Mouse (Mus musculus): ENCODE measurements around the gene Car11.

Car11 gene

GRCm38 (mm10) chr7:45689800-45690199 lies 9.8 kb upstream of the Car11 start:
- no peak for DNase-seq (ENCODE audit: low spot score in 2 of 2)

DNA sequence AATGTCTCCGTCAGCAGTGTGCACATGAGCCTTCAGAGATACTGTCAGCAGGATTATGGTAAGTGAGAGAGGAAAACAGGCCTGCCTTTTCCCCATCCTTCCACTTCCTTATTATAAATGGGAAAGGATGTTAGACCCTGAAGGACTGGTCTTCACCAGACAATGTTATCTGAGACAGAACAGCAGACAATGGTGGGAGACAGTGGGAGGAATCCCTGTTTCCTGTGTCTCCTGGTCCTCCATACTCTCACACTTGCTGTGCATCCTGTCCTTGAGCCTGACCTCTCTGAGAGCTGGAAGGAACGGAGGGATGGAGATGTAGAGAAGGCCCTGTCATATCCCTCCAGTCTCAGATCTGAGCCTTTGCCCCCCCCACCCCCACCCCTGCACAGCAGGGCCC lies 7.3 kb upstream of the Car11 start:
- no peak for DNase-seq (ENCODE audit: low spot score in 2 of 2)

DNA sequence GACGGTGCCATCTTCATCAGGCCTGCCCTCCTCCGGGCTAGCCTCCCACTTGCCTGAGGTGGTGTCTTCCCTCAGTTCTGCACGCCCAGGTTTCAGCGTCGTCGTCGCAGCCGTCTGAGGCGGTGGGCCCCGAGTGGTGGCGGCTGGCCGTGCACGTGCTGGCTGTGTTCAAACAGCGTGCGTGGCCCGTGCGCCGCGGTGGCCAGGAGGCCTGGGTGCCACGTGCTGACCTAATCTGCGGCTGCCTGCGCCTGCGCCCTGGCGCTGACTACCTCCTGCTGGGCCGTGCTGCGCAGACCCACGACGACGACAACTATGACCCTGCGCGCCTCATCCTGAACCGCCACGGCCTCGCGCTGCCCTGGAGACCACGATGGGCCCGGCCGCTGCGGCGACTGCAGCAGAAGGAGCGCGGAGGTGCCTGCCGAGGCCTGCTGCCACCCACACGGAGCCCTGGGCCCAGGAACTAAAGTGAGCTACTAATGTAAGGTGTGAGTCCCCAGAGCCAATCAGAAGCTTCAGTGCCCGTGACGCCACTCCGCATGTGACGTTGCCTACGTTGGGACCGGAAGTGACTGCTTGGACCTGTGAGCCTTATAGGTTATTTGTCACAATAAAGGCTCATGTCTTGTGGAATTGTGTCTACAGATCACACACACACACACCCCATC lies 5.6 kb upstream of the Car11 start, which contains the start of gene Sec1:
Gene Sec1, minus strand, starts transcription at position 482 of the 671 bp plus-strand sequence.
- no peak for DNase-seq (ENCODE audit: low spot score in 2 of 2)

DNA sequence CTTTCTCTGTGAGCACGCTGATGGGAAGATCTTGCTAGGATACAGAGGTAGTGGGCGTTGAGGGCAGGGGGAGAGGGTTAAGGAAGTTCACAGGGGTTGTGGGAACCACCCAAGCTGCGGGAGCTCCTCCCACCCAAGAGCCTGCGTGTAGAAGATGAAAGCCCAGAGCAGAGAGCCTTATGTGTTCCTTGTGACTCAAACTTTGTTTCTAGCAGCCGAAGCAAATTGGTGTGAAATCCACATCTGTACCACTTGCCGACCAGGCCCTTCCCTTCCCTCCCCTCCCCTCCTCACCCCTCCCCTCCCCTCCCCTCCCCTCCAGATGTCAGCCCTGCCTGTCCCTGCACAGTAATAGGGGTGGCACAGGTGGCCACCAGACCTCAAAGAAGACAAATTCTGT lies 4.5 kb upstream of the Car11 start:
- no peak for DNase-seq (ENCODE audit: low spot score in 2 of 2)

DNA sequence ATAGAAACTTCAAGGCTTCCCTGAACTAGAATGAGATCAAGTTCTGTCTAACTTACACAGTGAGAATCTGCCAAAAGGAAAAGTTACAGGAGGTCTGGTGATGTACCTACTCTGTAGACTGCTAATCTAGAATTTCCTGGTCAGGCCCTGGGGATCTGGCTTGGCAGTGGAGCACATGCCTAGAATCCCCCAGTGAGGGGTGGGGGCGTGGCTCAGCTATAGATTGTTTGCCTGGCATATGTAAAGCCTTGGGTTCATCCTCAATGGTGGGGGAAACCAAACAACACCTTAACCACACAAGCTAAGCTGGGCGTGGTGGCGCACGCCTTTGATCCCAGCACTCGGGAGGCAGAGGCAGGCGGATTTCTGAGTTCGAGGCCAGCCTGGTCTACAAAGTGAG lies 1.7 kb upstream of the Car11 start:
- no peak for DNase-seq (ENCODE audit: low spot score in 2 of 2)

- DNase-seq (ENCODE audit: low spot score in 2 of 2): peak in 1 of 2 experiments; percentile 75
These were observed 815 bp downstream of the Car11 start for GRCm38 (mm10) chr7:45700301-45701015.

- DNase-seq (ENCODE audit: low spot score in 2 of 2): no peak
These were observed 1.4 kb downstream of the Car11 start for GRCm38 (mm10) chr7:45701072-45701471.

DNA sequence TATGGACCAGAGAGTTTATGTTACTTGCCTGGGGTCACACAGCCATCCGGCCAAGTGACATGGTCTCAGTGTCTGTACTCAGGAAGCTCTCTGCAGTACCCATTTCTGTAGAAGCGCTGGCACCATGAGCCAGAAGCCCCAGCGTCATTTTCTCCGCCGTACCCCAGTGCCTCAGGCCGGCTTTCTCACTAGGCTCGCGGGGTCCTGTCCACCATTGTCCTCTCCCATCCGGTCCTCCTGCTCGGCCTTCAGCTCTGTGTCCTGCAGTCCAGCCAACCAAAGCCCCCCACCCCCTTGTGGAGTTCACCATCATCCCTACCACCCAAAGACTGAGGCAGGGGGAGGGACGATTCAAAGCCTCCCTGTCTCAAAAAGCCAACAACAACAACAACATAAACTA lies 2.0 kb downstream of the Car11 start:
- no peak for DNase-seq (ENCODE audit: low spot score in 2 of 2)

GRCm38 (mm10) chr7:45702316-45702715 lies 2.7 kb downstream of the Car11 start:
- DNase-seq (ENCODE audit: low spot score in 2 of 2): no peak

GRCm38 (mm10) chr7:45702809-45703520 lies 3.3 kb downstream of the Car11 start:
- no peak for DNase-seq (ENCODE audit: low spot score in 2 of 2)

DNA sequence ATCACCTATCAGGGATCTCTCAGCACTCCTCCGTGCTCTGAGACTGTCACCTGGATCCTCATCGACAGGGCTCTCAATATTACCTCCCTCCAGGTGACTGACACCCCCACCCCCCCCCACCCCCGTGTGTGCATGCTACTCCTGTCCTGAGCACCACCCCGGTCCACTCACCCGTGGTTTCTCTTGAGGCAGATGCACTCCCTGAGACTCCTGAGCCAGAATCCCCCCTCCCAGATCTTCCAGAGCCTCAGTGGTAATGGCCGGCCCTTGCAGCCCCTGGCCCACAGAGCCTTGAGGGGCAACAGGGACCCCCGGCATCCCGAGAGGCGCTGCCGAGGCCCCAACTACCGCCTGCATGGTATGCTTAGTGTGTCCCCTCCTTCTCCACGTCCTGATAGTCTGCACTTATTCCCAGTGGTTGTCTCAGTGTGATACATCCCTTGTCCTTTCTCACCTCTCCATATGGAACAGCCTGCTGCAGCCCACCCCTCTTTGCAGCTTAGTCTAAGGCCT lies 3.9 kb downstream of the Car11 start:
- DNase-seq (ENCODE audit: low spot score in 2 of 2): no peak

DNA sequence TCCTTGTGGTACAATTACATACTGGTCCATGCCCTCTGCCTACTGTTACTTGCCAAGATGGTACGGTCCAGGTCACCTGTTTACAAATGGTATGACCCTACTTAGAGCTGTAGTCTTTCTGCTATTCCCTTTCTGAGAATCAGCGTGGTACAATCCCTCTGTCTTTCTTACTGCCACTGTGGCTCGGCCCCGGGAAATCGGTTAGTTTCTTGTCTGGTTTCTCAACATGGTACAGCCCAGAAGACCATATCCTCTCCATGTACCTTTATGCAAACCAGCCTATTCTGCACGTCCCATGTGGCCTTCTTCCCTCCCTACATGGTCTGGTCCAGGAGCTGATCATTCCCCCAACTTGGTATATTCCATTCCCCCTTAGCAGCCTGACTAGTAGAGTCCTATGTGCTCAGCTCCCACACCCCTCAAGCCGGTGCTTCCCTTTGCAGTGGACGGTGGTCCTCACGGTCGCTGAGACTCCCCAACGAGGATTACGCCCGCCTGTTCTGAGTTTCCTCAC lies 4.5 kb downstream of the Car11 start:
- peak in 1 of 2 experiments; percentile 60 for DNase-seq (ENCODE audit: low spot score in 2 of 2)

- DNase-seq (ENCODE audit: low spot score in 2 of 2): peak; percentile 95 to 99
These were observed 5.2 kb downstream of the Car11 start, which contains the start of gene Dbp for GRCm38 (mm10) chr7:45704730-45705442. Gene Dbp (plus strand): TSS chr7:45705088.

GRCm38 (mm10) chr7:45705443-45705864 lies 5.8 kb downstream of the Car11 start:
- no peak for DNase-seq (ENCODE audit: low spot score in 2 of 2)

GRCm38 (mm10) chr7:45705873-45706281 lies 6.2 kb downstream of the Car11 start:
- peak; percentile 76 to 85 for DNase-seq (ENCODE audit: low spot score in 2 of 2)

GRCm38 (mm10) chr7:45706721-45707241 lies 7.1 kb downstream of the Car11 start:
- peak; percentile 85 to 86 for DNase-seq (ENCODE audit: low spot score in 2 of 2)

DNA sequence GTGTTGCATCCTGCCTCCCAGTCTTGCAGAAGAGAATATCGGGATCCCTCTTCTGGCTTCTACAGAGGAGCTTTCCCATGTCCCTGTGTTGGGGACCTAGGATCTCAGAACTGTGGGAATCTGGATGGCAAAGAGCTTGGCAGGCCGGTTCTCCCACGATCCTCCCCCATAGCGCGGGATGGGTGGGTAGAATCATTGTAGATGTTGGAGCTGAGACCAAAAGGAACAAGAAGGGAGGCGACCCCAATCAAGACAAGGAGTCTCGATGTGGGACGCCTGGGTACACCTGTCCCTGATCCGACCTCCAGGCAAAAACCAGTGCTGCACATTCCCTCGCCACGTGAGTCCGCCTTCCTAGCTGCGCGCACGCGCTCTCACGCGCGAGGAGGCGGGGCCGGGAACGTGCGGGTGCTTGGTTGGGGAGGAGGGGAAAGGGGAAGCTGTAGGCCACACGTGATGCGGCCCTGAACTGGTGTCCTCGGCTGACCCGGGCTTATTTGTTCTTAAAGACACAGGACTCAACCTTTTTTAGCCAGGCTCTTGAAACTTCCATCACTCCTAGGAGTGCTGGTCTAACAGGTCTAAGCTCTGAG lies 7.8 kb downstream of the Car11 start:
- peak; percentile 95 to 98 for DNase-seq (ENCODE audit: low spot score in 2 of 2)

GRCm38 (mm10) chr7:45708221-45708761 lies 8.6 kb downstream of the Car11 start:
- DNase-seq (ENCODE audit: low spot score in 2 of 2): no peak

GRCm38 (mm10) chr7:45709036-45709435 lies 9.4 kb downstream of the Car11 start:
- DNase-seq (ENCODE audit: low spot score in 2 of 2): no peak

GRCm38 (mm10) chr7:45709677-45710355 lies 10.2 kb downstream of the Car11 start:
- DNase-seq (ENCODE audit: low spot score in 2 of 2): no peak
